Mouse (Mus musculus): ENCODE results near the gene Nrgn.

- TF ChIP-seq CTCF (IDR thresholded peaks at IDR 0.05; ENCODE audit: borderline replicate concordance, insufficient read depth, low read length) (no peak), POLR2A (IDR thresholded peaks at IDR 0.05; ENCODE audit: low read depth, low read length) (no peak)
Observed at GRCm38 (mm10) chr9:37506023-37506422, 46.7 kb downstream of the Nrgn start.

Measured in embryonic fibroblast, embryonic 13.5 days (primary cell).